Mouse (Mus musculus) layer of hippocampus, adult 9-10 months (tissue): ENCODE data around the gene Osbpl11.
"Not testable (repeated sequence)": the region's sequence is repeated elsewhere in the genome, so short reads cannot be mapped to it uniquely, and the experiment has no call there.

Experiments
- DNase-seq: peaks from one replicate; pipeline ENCODE4 v3.0.0; 2022; ENCODE audit warnings: low spot score

The Osbpl11 gene

GRCm38 (mm10) chr16:33177722-33178121, 7.1 kb upstream of the Osbpl11 start:
- DNase-seq = no peak

- DNase-seq = no peak
Measured at GRCm38 (mm10) chr16:33178278-33179074, 6.4 kb upstream of the Osbpl11 start.

- not testable (repeated sequence) for DNase-seq
Measured at GRCm38 (mm10) chr16:33179222-33179621, 5.6 kb upstream of the Osbpl11 start.

- DNase-seq = no peak
Measured at GRCm38 (mm10) chr16:33179911-33180310, 5.0 kb upstream of the Osbpl11 start.

GRCm38 (mm10) chr16:33180793-33181192, 4.1 kb upstream of the Osbpl11 start:
- DNase-seq = no peak

GRCm38 (mm10) chr16:33185261-33186046, 583 bp downstream of the Osbpl11 start:
- no peak for DNase-seq

GRCm38 (mm10) chr16:33186134-33186533, 1.3 kb downstream of the Osbpl11 start:
- DNase-seq = no peak

GRCm38 (mm10) chr16:33188076-33188475, 3.2 kb downstream of the Osbpl11 start:
- DNase-seq = no peak

- DNase-seq = no peak
Measured at GRCm38 (mm10) chr16:33191671-33192091, 6.8 kb downstream of the Osbpl11 start.

GRCm38 (mm10) chr16:33192280-33192679, 7.4 kb downstream of the Osbpl11 start:
- no peak for DNase-seq

- DNase-seq = no peak
Measured at GRCm38 (mm10) chr16:33193649-33194048, 8.8 kb downstream of the Osbpl11 start.

GRCm38 (mm10) chr16:33195686-33196313, 10.9 kb downstream of the Osbpl11 start:
- DNase-seq = no peak

- DNase-seq = no peak
Measured at GRCm38 (mm10) chr16:33196578-33196977, 11.7 kb downstream of the Osbpl11 start.

- no peak for DNase-seq
Measured at GRCm38 (mm10) chr16:33200589-33200988, 15.7 kb downstream of the Osbpl11 start.

- no peak for DNase-seq
Measured at GRCm38 (mm10) chr16:33210812-33211211, 25.9 kb downstream of the Osbpl11 start.

GRCm38 (mm10) chr16:33216313-33217003, 31.6 kb downstream of the Osbpl11 start:
- DNase-seq = no peak

- not testable (repeated sequence) for DNase-seq
Measured at GRCm38 (mm10) chr16:33217553-33218085, 32.7 kb downstream of the Osbpl11 start.

GRCm38 (mm10) chr16:33222482-33222881, 37.6 kb downstream of the Osbpl11 start:
- no peak for DNase-seq

- DNase-seq = no peak
Measured at GRCm38 (mm10) chr16:33224381-33224780, 39.5 kb downstream of the Osbpl11 start.

- no peak for DNase-seq
Measured at GRCm38 (mm10) chr16:33234128-33234527, 49.3 kb downstream of the Osbpl11 start.

- no peak for DNase-seq
Measured at GRCm38 (mm10) chr16:33236151-33236550, 51.3 kb downstream of the Osbpl11 start.

GRCm38 (mm10) chr16:33239305-33239704, 54.4 kb downstream of the Osbpl11 start:
- DNase-seq = no peak
